Mouse (Mus musculus) c-Kit-positive CD71-negative TER-119-negative erythroid progenitor cells, embryonic 14.5 days (primary cell): ENCODE measurements around the gene Gm15517.
"Not testable (repeated sequence)": the region's sequence is repeated elsewhere in the genome, so short reads cannot be mapped to it uniquely, and the experiment has no call there.

Experiments used
- DNase-seq: peaks from one replicate; pipeline ENCODE4 v3.0.0-alpha.2; 2013; ENCODE audit warnings: low read depth

Gene Gm15517

DNA sequence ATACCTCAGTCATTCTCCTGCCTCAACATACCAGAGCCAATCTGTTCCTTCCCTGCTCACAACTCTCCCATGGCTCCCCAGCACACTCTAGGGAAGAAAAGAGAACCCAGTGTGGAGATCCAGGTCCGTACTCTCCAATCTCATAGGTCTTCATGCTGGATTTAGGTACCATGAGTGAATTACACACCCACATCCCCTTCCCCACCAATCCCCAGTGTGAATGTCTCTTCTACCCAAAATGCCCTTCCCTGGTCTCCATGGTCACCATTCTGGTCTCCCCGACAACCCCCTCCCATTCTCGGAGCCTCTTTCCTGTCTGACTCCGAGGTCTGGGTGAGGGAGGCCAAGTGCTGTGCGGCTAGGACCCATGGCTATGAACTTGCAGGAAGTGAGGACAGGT is at the start of gene Gm15517:
Gene Gm15517 (plus strand): TSS at position 301 of the 400 bp plus-strand sequence.
- DNase-seq: no peak

DNA sequence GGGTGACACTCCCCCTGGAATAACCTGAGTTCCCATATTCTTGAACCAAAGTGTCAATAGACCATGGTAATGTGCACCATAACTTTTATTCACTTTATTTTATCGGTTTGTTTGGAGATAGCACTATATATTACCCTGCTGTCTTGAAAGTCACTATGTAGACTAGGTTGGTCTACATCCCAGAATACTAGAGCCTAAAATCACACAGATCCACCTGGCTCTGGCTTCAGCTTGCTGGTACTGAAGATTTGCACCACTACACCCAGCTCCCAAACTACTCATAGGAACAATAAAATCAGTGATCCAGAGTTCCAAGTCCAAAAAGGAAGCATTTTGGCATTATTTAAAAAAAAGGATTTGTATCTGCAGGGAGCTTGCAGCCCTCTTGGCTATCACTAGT is 45.6 kb upstream of the Gm15517 start, which contains the start of gene Klk1b5:
Gene Klk1b5 (plus strand): TSS at position 301 of the 400 bp plus-strand sequence.
- no peak for DNase-seq

DNA sequence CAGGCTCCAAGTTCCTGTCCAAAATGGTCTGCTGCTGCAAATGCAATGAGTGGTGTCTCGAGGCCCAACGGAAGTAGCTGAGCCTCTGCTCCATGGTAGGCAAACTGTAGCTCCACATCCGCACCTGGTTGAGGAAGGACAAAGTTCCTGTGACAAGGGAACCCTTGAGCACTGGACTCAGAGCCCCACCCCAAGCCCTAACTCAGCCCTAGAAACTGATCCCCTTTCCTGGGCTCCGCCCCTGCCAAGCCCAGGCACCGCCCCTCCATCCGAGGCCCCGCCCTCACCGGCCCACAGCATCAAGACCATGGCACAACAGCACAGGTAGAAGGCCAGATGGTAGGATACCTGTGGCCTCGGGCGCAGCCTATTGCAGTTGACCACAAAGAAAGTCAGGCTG is 39.6 kb upstream of the Gm15517 start:
- DNase-seq: not testable (repeated sequence)

- DNase-seq: not testable (repeated sequence)
Measured at GRCm38 (mm10) chr7:44222335-44222734, 38.9 kb upstream of the Gm15517 start.

- DNase-seq: no peak
Measured at GRCm38 (mm10) chr7:44225076-44225475, 36.2 kb upstream of the Gm15517 start, which contains the start of gene Klk1. Gene Klk1, plus strand, starts transcription at chr7:44225360.

GRCm38 (mm10) chr7:44235909-44236308 is 25.3 kb upstream of the Gm15517 start, which contains the start of gene Gm36864:
Gene Gm36864, plus strand, starts transcription at chr7:44236177.
- no peak for DNase-seq

DNA sequence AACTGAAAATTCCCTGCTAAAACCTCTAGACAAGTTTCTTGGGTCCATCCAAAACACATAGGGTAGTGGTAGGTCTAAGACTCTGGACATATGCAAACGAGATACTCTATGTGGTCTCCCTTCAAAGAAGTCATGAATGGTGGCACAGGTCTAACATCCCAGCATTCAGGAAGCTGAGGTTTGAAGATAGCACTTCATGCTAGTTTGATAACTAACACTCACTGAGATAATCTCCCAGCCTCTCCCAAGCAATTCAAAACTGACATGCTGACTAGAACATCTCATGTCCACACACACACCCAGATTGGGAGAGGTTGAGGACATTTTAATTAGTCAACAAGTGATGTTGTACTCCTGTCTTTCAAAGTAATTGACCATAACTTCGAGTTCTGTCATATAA is 21.3 kb upstream of the Gm15517 start:
- no peak for DNase-seq

- no peak for DNase-seq
Measured at GRCm38 (mm10) chr7:44240712-44241111, 20.5 kb upstream of the Gm15517 start.

DNA sequence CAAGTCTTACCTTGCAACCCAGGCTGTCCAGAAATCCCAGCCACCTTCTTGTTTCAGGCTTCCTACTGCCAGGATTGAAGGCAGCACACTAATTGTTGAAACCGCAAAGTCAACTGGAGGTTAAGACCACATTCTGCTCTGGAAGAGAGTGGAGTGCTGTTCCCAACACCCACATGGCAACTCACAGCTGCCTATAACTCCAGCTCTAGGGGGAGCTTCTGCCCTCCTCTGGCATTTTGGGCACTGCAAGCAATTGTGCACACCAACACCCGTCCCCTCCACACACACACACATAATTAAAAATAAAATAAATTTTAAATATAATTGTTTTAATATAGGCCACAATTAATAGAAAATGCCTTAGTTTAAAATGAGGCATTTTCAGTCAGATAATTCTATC is 20.1 kb upstream of the Gm15517 start:
- no peak for DNase-seq

DNA sequence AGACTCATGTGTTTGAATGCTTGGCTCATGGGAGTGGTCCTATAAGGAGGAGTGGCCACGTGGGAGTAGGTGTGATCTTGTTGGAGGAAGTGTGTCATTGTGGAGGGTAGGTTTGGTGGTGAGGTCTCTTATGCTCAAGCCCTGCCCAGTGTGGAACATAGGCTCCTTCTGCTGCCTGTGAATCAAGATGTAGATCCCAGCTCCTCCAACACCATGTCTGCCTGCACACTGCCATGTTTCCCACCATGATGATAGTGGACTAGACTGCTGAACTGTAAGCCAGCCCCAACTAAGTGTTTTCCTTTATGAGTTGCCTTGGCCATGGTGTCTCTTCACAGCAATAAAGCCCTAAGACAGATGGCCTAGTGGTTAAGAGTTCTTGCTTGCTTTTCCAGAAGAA is 17.2 kb upstream of the Gm15517 start:
- DNase-seq: no peak

DNA sequence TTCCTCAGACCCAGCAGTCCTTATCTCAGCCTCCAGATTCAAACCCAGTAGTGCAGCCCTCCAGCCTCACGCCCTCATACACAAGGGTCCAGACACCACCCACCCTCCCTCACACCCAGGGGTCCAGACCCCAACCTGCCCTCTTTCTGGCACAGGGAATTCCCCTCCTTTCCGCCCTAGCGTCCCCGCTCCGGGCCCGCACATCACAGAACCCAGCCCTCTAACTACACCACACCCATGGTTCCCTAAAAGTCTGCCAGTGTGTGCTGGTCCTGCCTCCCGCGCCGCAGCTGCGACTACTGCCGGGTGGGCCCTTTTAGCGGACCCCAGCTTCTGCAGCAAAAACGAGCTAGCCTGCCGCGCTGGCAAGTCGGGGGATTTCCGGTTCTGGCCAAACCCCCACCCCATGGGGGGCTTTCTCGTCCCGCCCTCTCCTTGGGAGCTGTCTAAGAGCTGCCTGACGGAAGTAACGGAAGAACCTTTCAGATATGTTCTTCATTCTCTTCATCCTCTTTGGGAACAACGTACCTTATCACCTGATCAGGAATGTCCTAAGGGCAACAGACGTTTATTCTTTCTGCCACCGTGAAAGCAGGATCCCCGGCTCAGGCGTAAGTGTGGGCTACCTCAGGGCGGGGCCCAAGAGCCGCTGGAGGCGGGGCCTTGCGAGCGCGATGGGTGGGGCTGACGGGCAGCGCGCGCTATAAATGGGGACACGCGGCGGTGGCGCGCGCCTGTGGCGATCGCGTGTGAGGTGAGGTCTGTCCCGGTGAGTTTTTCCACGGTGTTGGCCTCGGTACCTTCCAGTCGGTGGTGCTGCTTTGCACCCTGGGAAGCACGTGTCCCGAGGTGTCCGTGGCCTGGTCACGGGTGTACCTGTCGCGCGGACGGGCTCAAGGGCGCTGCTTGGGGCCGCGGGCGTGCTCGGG is 14.9 kb upstream of the Gm15517 start, which contains the start of the genes 1700028J19Rik and 2410002F23Rik:
Gene 1700028J19Rik (minus strand): TSS at position 641 of the 929 bp plus-strand sequence.
Gene 2410002F23Rik (plus strand): TSS at position 668 of the 929 bp plus-strand sequence.
- peak; percentile 68 for DNase-seq

DNA sequence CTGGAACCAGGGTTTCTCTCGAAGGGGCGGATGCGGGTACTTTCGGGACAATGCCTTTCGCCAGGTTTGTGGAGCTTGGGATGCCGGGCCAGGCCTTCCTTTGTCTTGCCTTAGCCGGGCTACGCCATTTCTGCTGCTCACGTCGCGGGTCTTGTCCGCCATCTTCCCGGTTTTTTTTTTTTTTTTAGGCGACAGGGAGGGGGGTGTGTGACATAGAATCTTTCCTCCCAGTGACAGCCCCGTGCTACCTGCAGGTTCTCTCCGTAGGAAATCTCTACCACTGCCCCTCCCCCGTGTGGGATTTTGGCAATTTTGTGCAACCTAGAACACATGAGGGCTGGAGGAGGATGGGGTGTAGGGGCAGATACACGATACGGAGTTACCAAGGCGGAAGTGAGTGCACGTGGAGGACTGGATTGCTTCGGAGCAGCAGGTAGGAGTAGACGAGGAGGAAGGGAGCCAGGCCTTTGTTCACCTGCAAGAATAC is 14.2 kb upstream of the Gm15517 start:
- DNase-seq: peak; percentile 39

- no peak for DNase-seq
Measured at GRCm38 (mm10) chr7:44247971-44248370, 13.3 kb upstream of the Gm15517 start.

- DNase-seq: no peak
Measured at GRCm38 (mm10) chr7:44249248-44249647, 12.0 kb upstream of the Gm15517 start.

DNA sequence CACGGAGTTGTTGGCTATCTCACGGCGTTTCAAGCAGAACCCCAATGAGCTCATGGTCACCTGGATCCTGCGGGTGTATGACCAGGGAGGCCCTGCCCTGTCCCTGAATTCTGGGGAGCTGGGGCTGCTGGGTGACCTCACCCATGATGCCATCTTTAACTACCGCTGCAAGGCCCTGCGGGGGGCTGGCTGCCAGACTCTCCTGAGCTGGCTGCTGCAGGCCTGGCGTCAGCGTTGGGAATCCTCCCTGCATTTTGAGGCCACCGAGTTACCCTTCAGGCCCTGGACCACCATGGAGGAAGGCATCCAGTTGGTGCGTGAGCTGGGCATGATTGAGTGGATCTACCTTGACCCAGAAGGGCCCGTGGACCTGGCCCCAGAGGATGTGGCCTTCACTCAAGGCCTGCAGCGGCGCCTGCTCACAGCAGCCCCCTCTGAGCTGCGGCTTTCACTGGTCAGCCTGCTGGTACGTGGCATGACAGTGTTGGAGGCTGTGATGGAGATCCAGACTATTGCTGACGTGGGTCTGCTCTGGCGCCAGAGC is 10.4 kb upstream of the Gm15517 start:
- not testable (repeated sequence) for DNase-seq

GRCm38 (mm10) chr7:44253023-44253616 is 8.1 kb upstream of the Gm15517 start:
- DNase-seq: no peak

- no peak for DNase-seq
Measured at GRCm38 (mm10) chr7:44254930-44255329, 6.3 kb upstream of the Gm15517 start.

DNA sequence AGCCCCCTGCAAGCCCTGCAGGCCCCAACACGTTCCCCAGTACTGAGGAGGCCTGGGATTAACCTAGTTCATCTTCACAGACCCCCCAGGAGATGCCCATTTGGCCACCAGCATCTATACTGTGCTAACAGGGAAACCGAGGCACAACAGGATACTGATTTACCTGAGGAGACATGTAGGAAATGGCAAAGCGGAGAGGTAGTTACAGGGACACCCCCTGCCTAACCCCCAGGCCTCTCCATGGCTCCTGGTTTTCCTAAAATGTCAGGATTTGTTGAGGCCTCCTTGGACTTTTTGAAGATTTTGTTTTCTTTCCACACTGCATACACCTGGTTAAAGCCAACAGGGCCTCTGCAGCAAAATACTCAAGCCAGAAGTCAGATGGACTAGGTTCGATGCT is 4.0 kb upstream of the Gm15517 start, which contains the start of gene Acp4:
Gene Acp4 (minus strand): TSS at position 101 of the 400 bp plus-strand sequence.
- DNase-seq: no peak

DNA sequence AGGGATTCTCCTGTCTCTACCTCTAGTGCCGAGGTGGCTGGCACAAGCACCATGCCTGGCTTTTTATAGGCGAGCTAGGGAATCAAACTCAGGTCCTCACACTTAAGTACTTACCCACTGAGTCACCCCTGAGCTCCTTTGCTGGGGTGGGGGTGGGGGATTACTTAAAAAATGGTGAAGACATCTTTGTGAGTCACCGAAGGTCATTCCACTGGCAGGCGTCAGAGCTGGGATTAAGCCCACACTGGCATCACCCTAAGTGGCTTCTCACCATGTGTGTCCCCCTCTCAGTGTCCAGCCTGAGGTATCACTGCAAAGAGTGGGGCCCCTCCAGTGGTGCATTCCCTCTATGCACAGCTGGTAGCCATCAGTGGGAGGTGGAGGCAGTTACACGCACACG is 837 bp upstream of the Gm15517 start:
- no peak for DNase-seq

DNA sequence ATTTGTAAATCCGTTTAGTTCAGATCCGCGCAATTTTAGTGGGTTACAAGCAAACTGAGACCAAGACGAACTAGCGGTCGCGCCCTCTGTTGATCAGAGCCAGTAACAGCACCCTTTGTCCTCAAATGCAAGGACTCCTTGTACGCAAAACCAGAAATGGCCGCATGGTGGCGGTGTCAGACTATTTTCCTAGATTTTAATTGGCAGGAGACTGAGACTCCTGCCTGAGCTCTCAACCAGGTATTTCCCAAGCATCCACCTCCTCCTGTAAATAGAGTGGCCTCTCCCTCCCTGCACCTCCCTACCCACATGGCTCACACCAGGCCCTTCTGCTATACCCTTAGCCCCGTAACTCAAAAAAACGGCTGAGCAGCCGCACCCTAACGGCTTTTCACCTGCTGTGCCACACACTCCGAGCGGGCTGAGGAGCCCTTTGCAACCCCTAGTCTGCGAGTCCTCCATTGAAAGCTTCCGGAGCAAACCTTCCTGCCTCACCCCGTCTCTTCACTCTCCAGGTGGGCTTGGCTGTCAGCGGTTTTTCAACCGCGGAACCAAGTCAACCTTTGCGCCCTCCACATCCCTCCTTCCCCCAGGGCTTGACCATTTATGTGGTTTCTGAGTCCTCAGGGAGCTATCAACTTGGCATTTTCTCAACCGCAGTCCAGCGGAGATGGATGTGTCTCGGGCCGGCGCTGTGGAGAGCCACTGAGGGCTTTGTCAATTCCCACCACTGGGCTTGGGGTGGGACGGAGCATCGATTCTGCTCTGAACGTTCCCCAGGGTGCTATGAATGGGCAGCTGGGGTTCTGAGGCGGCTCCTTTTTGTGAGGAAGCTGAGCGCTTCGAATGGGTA is 1.8 kb downstream of the Gm15517 start:
- DNase-seq: peak; percentile 93

DNA sequence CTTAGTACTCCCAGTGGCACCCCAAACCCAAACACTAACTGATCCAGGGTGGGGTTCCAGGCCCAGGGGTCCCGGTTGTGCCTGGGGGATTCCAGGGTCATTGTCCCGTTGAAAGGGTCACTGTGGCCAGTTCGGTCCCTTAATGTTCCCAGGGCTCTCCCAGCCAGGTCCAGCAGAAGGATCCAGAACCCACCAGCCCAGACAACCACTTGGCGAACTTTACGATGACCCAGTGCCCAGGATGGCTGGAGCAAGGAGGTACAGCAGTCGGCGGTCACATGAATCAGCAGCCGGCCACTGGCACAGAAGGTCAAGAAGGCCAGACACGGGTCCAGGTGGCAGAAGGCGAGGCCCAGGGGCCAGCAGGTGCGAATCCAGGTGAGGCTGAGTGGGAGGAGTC is 6.9 kb downstream of the Gm15517 start:
- no peak for DNase-seq
